Mouse (Mus musculus) CH12.LX (cell line): Measurements from ENCODE around the gene Fam228b. TPM values are rescaled to one million over a fixed set of nuclear protein-coding genes. Genes with fewer than 3 reads are reported as not detected.
"Not testable (repeated sequence)": the region's sequence is repeated elsewhere in the genome, so short reads cannot be mapped to it uniquely, and the experiment has no call there.

ENCODE experiments used
- DNase-seq: peaks from one replicate; pipeline ENCODE4 v3.0.0-alpha.2; 2013; ENCODE audit errors: extremely low read depth
- H3K27ac ChIP-seq: 2 replicates; pipeline ENCODE4 v1.5.1; 2012; ENCODE audit warnings: low read depth, mild to moderate bottlenecking, control low read depth, moderate library complexity; ENCODE audit not compliant: insufficient read depth
- H3K27me3 ChIP-seq: replicated peaks from 2 replicates; pipeline ENCODE3; 2012; ENCODE audit warnings: inconsistent platforms
- H3K36me3 ChIP-seq, 2 experiments: replicated peaks in 1 of 2; 2 replicates each; pipeline versions ENCODE3 to v1.6.1; 2012; ENCODE audit warnings: inconsistent platforms in 1 of 2, low read length in 1 of 2, mild to moderate bottlenecking in 1 of 2, mixed read lengths in 1 of 2, moderate library complexity in 1 of 2; ENCODE audit not compliant: control insufficient read depth in 1 of 2, insufficient read depth in 1 of 2
- H3K4me1 ChIP-seq, 2 experiments: 2 replicates each; pipeline ENCODE4 v1.6.1; 2012; ENCODE audit warnings: inconsistent platforms in 1 of 2, moderate library complexity in 1 of 2; ENCODE audit not compliant: insufficient read depth in 2 of 2, control insufficient read depth in 1 of 2
- H3K4me2 ChIP-seq: 2 replicates; pipeline ENCODE4 v1.6.1; 2012; ENCODE audit warnings: low read depth, mild to moderate bottlenecking, control low read depth; ENCODE audit not compliant: poor library complexity, insufficient read depth, severe bottlenecking
- H3K4me3 ChIP-seq, 3 experiments: fragments of 150-350 bp in 1 of 3; sonication (generic) in 1 of 3; replicated peaks in 1 of 3; 2 replicates each; pipeline versions ENCODE3 to v1.5.1; 2011 to 2012; ENCODE audit warnings: low read depth in 2 of 3, low read length in 2 of 3, mild to moderate bottlenecking in 2 of 3, moderate library complexity in 2 of 3, control low read depth in 1 of 3, improper control_type of control experiment in 1 of 3, inconsistent platforms in 1 of 3, mixed read lengths in 1 of 3; ENCODE audit not compliant: poor library complexity in 1 of 3
- H3K79me2 ChIP-seq: replicated peaks from 2 replicates; pipeline ENCODE4 v1.6.1; 2012; ENCODE audit warnings: mild to moderate bottlenecking, moderate library complexity; ENCODE audit not compliant: control insufficient read depth, poor library complexity, insufficient read depth, severe bottlenecking; ENCODE audit errors: extremely low read depth
- H3K9ac ChIP-seq: 2 replicates; pipeline ENCODE4 v1.6.1; 2012; ENCODE audit warnings: low read depth, mild to moderate bottlenecking, control low read depth, moderate library complexity; ENCODE audit not compliant: insufficient read depth
- H3K9me3 ChIP-seq: replicated peaks from 2 replicates; pipeline ENCODE3; 2012; ENCODE audit warnings: low read length, inconsistent platforms, mixed read lengths
- CTCF ChIP-seq, 2 experiments: IDR thresholded peaks in 1 of 2; conservative IDR thresholded peaks in 1 of 2; 2 replicates each; pipeline ENCODE4 v1.5.1; 2011 to 2012; ENCODE audit warnings: low read depth in 2 of 2, low read length in 2 of 2, improper control_type of control experiment in 1 of 2, inconsistent platforms in 1 of 2, mild to moderate bottlenecking in 1 of 2, moderate library complexity in 1 of 2
- ETS1 ChIP-seq: conservative IDR thresholded peaks from 2 replicates; pipeline ENCODE4 v1.6.1; 2012; ENCODE audit warnings: low read depth, mild to moderate bottlenecking, inconsistent platforms, low read length, improper control_type of control experiment, moderate library complexity
- GABPA ChIP-seq: IDR thresholded peaks from 2 replicates; pipeline ENCODE4 v1.6.1; 2012; ENCODE audit warnings: low read depth, low read length, improper control_type of control experiment, inconsistent platforms; ENCODE audit not compliant: insufficient replicate concordance
- JUN ChIP-seq: IDR thresholded peaks from 2 replicates; pipeline ENCODE4 v1.6.1; 2011; ENCODE audit warnings: low read depth, mild to moderate bottlenecking, low read length, improper control_type of control experiment, moderate library complexity; ENCODE audit not compliant: insufficient read depth
- JUND ChIP-seq: conservative IDR thresholded peaks from 2 replicates; pipeline ENCODE4 v1.6.1; 2011; ENCODE audit warnings: low read depth, low read length, improper control_type of control experiment
- MEF2A ChIP-seq: IDR thresholded peaks from 2 replicates; pipeline ENCODE4 v1.6.1; 2014; ENCODE audit warnings: low read depth, mild to moderate bottlenecking, inconsistent platforms, low read length, improper control_type of control experiment, borderline replicate concordance
- USF1 ChIP-seq: IDR thresholded peaks from 2 replicates; pipeline ENCODE4 v1.6.1; 2014; ENCODE audit warnings: low read depth, mild to moderate bottlenecking, inconsistent platforms, low read length, improper control_type of control experiment
- dilution Hi-C: fragments of 300-500 bp; cut with MboI; formaldehyde crosslinking; loops from 2 replicates; pipeline ENCODE4 v1.14.3; 2020; ENCODE audit warnings: low sequenced_read_pairs; ENCODE audit not compliant: extremely low pct_unique_long_range_greater_than_20kb, extremely low pct_ligation_motif_present
- in situ Hi-C: fragments of 300-500 bp; cut with MboI; formaldehyde crosslinking; loops from 3 replicates; pipeline ENCODE4 v1.14.3; 2019; ENCODE audit warnings: low sequenced_read_pairs, low pct_ligation_motif_present, low pct_unique_long_range_greater_than_20kb, mixed read lengths
- polyA plus RNA-seq: library from polyadenylated mRNA; unstranded; fragments of >175 nt; gene quantifications from 2 replicates; pipeline ENCODE4 v1.2.1, GENCODE M21; 2012; ENCODE audit warnings: low read depth; ENCODE audit not compliant: insufficient read length
- total RNA-seq, 2 experiments: library from RNA; depleted of rRNA; stranded (reverse); fragments of 300-350 nt in 1 of 2; fragments of >200 nt in 1 of 2; gene quantifications; 2 replicates each; pipeline ENCODE4 v1.2.3; 2012 to 2014

Gene Fam228b
- total and polyA plus RNA-seq, 3 experiments, result 0.13 TPM; not detected in 2

- Histone ChIP-seq H3K9me3 (no peaks in the 10 kb centered on the region), H3K4me1 (peaks cover 0 to 8% of the 10 kb centered on the region in 2 experiments; a peak in 2 of 4 replicates), H3K27me3 (peaks cover 2% of the 10 kb centered on the region), H3K36me3 (no peaks in the 10 kb centered on the region), H3K79me2 (peaks cover 10% of the 10 kb centered on the region), H3K9ac (no peak overlapping the region), H3K4me2 (no peak overlapping the region), H3K4me3 (no peak overlapping the region), H3K27ac (no peak overlapping the region)
- no peak for TF ChIP-seq USF1
- in situ Hi-C loops, result no loop called here
- DNase-seq, result no peak
- dilution Hi-C loops, result no loop called here
Observed at GRCm38 (mm10) chr12:4813636-4814035, 44.6 kb upstream of the Fam228b start.

GRCm38 (mm10) chr12:4811705-4812104 lies 42.6 kb upstream of the Fam228b start:
- H3K27ac ChIP-seq, result no peak overlapping the region
- DNase-seq, result no peak
- in situ Hi-C loops (no loop called here), dilution Hi-C loops (no loop called here)
- no peak overlapping the region for H3K4me3 ChIP-seq
- no peaks in the 10 kb centered on the region for H3K9me3 ChIP-seq
- H3K9ac ChIP-seq, result no peak overlapping the region
- TF ChIP-seq CTCF (conservative IDR thresholded peaks at IDR 0.05 in 1 of 2, IDR thresholded peaks at IDR 0.05 in 1 of 2; ENCODE audit: low read depth in 2 of 2, low read length in 2 of 2) (no peak), ETS1 (no peak)
- peaks cover 0 to 4% of the 10 kb centered on the region in 2 experiments; a peak in 1 of 4 replicates for H3K4me1 ChIP-seq
- H3K79me2 ChIP-seq, result no peaks in the 10 kb centered on the region
- peaks cover 2% of the 10 kb centered on the region for H3K27me3 ChIP-seq
- H3K4me2 ChIP-seq, result no peak overlapping the region
- H3K36me3 ChIP-seq, result no peaks in the 10 kb centered on the region

GRCm38 (mm10) chr12:4811036-4811435 lies 42.0 kb upstream of the Fam228b start:
- in situ Hi-C loops (no loop called here), dilution Hi-C loops (no loop called here)

GRCm38 (mm10) chr12:4797471-4797870 lies 28.4 kb upstream of the Fam228b start:
- H3K4me1 ChIP-seq, H3K4me3 ChIP-seq, H3K79me2 ChIP-seq, H3K4me2 ChIP-seq, H3K27ac ChIP-seq, dilution Hi-C loops, H3K36me3 ChIP-seq, H3K9ac ChIP-seq, H3K9me3 ChIP-seq, H3K27me3 ChIP-seq, in situ Hi-C loops, DNase-seq: not testable (repeated sequence)

More at GRCm38 (mm10) chr12:4811036-4811435, 42.0 kb upstream of the Fam228b start:
- Histone ChIP-seq H3K4me1 (no peaks in the 10 kb centered on the region), H3K4me3 (no peak overlapping the region), H3K9me3 (no peaks in the 10 kb centered on the region), H3K27me3 (peaks cover 2% of the 10 kb centered on the region), H3K36me3 (no peaks in the 10 kb centered on the region), H3K4me2 (no peak overlapping the region), H3K79me2 (no peaks in the 10 kb centered on the region), H3K27ac (no peak overlapping the region), H3K9ac (no peak overlapping the region)
- no peak for DNase-seq
- TF ChIP-seq JUND, result no peak
- TF ChIP-seq GABPA, result no peak
- no peak for TF ChIP-seq USF1
- no peak for TF ChIP-seq MEF2A
- TF ChIP-seq JUN, result no peak
